Mouse (Mus musculus): ENCODE measurements at regions not wholly inside any gene's neighbourhood (a gene's known extent, or its start where the extent isn't known, plus 50 kb on each side); places are given as distances from the start of the nearest gene placed in this dataset.

- no peak for TF ChIP-seq CTCF (IDR thresholded peaks at IDR 0.05; ENCODE audit: low read depth)
- no peak for TF ChIP-seq EP300 (IDR thresholded peaks at IDR 0.05; ENCODE audit: low read depth)
Measured at GRCm38 (mm10) chr7:113017092-113017755, 63.5 kb downstream of the Rassf10 start.

Data from liver, postnatal 0 days (tissue).